Mouse (Mus musculus) CH12.LX (cell line): ENCODE measurements around the gene Rnf8. TPM values are rescaled to one million over a fixed set of nuclear protein-coding genes. Genes with fewer than 3 reads are reported as not detected.
A peak's percentile ranks its signal among the peaks of the same experiment; 100 is the strongest.

Experiments used
- DNase-seq: peaks from one replicate; pipeline ENCODE4 v3.0.0-alpha.2; 2013; ENCODE audit errors: extremely low read depth
- H3K27ac ChIP-seq: 2 replicates; pipeline ENCODE4 v1.5.1; 2012; ENCODE audit warnings: low read depth, mild to moderate bottlenecking, control low read depth, moderate library complexity; ENCODE audit not compliant: insufficient read depth
- H3K27me3 ChIP-seq: replicated peaks from 2 replicates; pipeline ENCODE3; 2012; ENCODE audit warnings: inconsistent platforms
- H3K36me3 ChIP-seq, 2 experiments: replicated peaks in 1 of 2; 2 replicates each; pipeline versions ENCODE3 to v1.6.1; 2012; ENCODE audit warnings: inconsistent platforms in 1 of 2, low read length in 1 of 2, mild to moderate bottlenecking in 1 of 2, mixed read lengths in 1 of 2, moderate library complexity in 1 of 2; ENCODE audit not compliant: control insufficient read depth in 1 of 2, insufficient read depth in 1 of 2
- H3K4me1 ChIP-seq, 2 experiments: 2 replicates each; pipeline ENCODE4 v1.6.1; 2012; ENCODE audit warnings: inconsistent platforms in 1 of 2, moderate library complexity in 1 of 2; ENCODE audit not compliant: insufficient read depth in 2 of 2, control insufficient read depth in 1 of 2
- H3K4me2 ChIP-seq: 2 replicates; pipeline ENCODE4 v1.6.1; 2012; ENCODE audit warnings: low read depth, mild to moderate bottlenecking, control low read depth; ENCODE audit not compliant: poor library complexity, insufficient read depth, severe bottlenecking
- H3K4me3 ChIP-seq, 3 experiments: fragments of 150-350 bp in 1 of 3; sonication (generic) in 1 of 3; replicated peaks in 1 of 3; 2 replicates each; pipeline versions ENCODE3 to v1.5.1; 2011 to 2012; ENCODE audit warnings: low read depth in 2 of 3, low read length in 2 of 3, mild to moderate bottlenecking in 2 of 3, moderate library complexity in 2 of 3, control low read depth in 1 of 3, improper control_type of control experiment in 1 of 3, inconsistent platforms in 1 of 3, mixed read lengths in 1 of 3; ENCODE audit not compliant: poor library complexity in 1 of 3
- H3K79me2 ChIP-seq: replicated peaks from 2 replicates; pipeline ENCODE4 v1.6.1; 2012; ENCODE audit warnings: mild to moderate bottlenecking, moderate library complexity; ENCODE audit not compliant: control insufficient read depth, poor library complexity, insufficient read depth, severe bottlenecking; ENCODE audit errors: extremely low read depth
- H3K9ac ChIP-seq: 2 replicates; pipeline ENCODE4 v1.6.1; 2012; ENCODE audit warnings: low read depth, mild to moderate bottlenecking, control low read depth, moderate library complexity; ENCODE audit not compliant: insufficient read depth
- H3K9me3 ChIP-seq: replicated peaks from 2 replicates; pipeline ENCODE3; 2012; ENCODE audit warnings: low read length, inconsistent platforms, mixed read lengths
- CTCF ChIP-seq, 2 experiments: IDR thresholded peaks in 1 of 2; conservative IDR thresholded peaks in 1 of 2; 2 replicates each; pipeline ENCODE4 v1.5.1; 2011 to 2012; ENCODE audit warnings: low read depth in 2 of 2, low read length in 2 of 2, improper control_type of control experiment in 1 of 2, inconsistent platforms in 1 of 2, mild to moderate bottlenecking in 1 of 2, moderate library complexity in 1 of 2
- E2F4 ChIP-seq: IDR thresholded peaks from 2 replicates; pipeline ENCODE4 v1.6.1; 2011; ENCODE audit warnings: low read depth, low read length, improper control_type of control experiment; ENCODE audit not compliant: insufficient replicate concordance
- ELF1 ChIP-seq: IDR thresholded peaks from 2 replicates; pipeline ENCODE4 v1.6.1; 2014; ENCODE audit warnings: low read depth, mild to moderate bottlenecking, inconsistent platforms, low read length, improper control_type of control experiment
- EP300 ChIP-seq: IDR thresholded peaks from 2 replicates; pipeline ENCODE4 v1.6.1; 2011; ENCODE audit warnings: low read length, improper control_type of control experiment
- ETS1 ChIP-seq: conservative IDR thresholded peaks from 2 replicates; pipeline ENCODE4 v1.6.1; 2012; ENCODE audit warnings: low read depth, mild to moderate bottlenecking, inconsistent platforms, low read length, improper control_type of control experiment, moderate library complexity
- GABPA ChIP-seq: IDR thresholded peaks from 2 replicates; pipeline ENCODE4 v1.6.1; 2012; ENCODE audit warnings: low read depth, low read length, improper control_type of control experiment, inconsistent platforms; ENCODE audit not compliant: insufficient replicate concordance
- IRF4 ChIP-seq: IDR thresholded peaks from 2 replicates; pipeline ENCODE4 v1.6.1; 2014; ENCODE audit warnings: low read depth, mild to moderate bottlenecking, inconsistent platforms, low read length, improper control_type of control experiment
- MAX ChIP-seq: IDR thresholded peaks from 2 replicates; pipeline ENCODE4 v1.6.1; 2011; ENCODE audit warnings: low read length, improper control_type of control experiment
- MEF2A ChIP-seq: IDR thresholded peaks from 2 replicates; pipeline ENCODE4 v1.6.1; 2014; ENCODE audit warnings: low read depth, mild to moderate bottlenecking, inconsistent platforms, low read length, improper control_type of control experiment, borderline replicate concordance
- MXI1 ChIP-seq: IDR thresholded peaks from 2 replicates; pipeline ENCODE4 v1.6.1; 2011; ENCODE audit warnings: mild to moderate bottlenecking, low read depth, low read length, improper control_type of control experiment
- RAD21 ChIP-seq: IDR thresholded peaks from 2 replicates; pipeline ENCODE4 v1.6.1; 2011; ENCODE audit warnings: low read depth, mild to moderate bottlenecking, low read length, improper control_type of control experiment, moderate library complexity
- SIN3A ChIP-seq: IDR thresholded peaks from 2 replicates; pipeline ENCODE4 v1.6.1; 2012; ENCODE audit warnings: low read length, improper control_type of control experiment, inconsistent platforms
- TBP ChIP-seq: conservative IDR thresholded peaks from 2 replicates; pipeline ENCODE4 v1.6.1; 2011; ENCODE audit warnings: low read depth, low read length, improper control_type of control experiment
- USF1 ChIP-seq: IDR thresholded peaks from 2 replicates; pipeline ENCODE4 v1.6.1; 2014; ENCODE audit warnings: low read depth, mild to moderate bottlenecking, inconsistent platforms, low read length, improper control_type of control experiment
- USF2 ChIP-seq: conservative IDR thresholded peaks from 2 replicates; pipeline ENCODE4 v1.6.1; 2011; ENCODE audit warnings: low read depth, low read length, improper control_type of control experiment
- ZKSCAN1 ChIP-seq: IDR thresholded peaks from 2 replicates; pipeline ENCODE4 v1.6.1; 2012; ENCODE audit warnings: low read depth, inconsistent platforms, low read length, improper control_type of control experiment, borderline replicate concordance
- ZNF384 ChIP-seq: IDR thresholded peaks from 2 replicates; pipeline ENCODE4 v1.6.1; 2012; ENCODE audit warnings: low read depth, low read length, improper control_type of control experiment, inconsistent platforms
- dilution Hi-C: fragments of 300-500 bp; cut with MboI; formaldehyde crosslinking; loops from 2 replicates; pipeline ENCODE4 v1.14.3; 2020; ENCODE audit warnings: low sequenced_read_pairs; ENCODE audit not compliant: extremely low pct_unique_long_range_greater_than_20kb, extremely low pct_ligation_motif_present
- in situ Hi-C: fragments of 300-500 bp; cut with MboI; formaldehyde crosslinking; loops from 3 replicates; pipeline ENCODE4 v1.14.3; 2019; ENCODE audit warnings: low sequenced_read_pairs, low pct_ligation_motif_present, low pct_unique_long_range_greater_than_20kb, mixed read lengths
- polyA plus RNA-seq: library from polyadenylated mRNA; unstranded; fragments of >175 nt; gene quantifications from 2 replicates; pipeline ENCODE4 v1.2.1, GENCODE M21; 2012; ENCODE audit warnings: low read depth; ENCODE audit not compliant: insufficient read length
- total RNA-seq, 2 experiments: library from RNA; depleted of rRNA; stranded (reverse); fragments of 300-350 nt in 1 of 2; fragments of >200 nt in 1 of 2; gene quantifications; 2 replicates each; pipeline ENCODE4 v1.2.3; 2012 to 2014

Rnf8 gene
- total and polyA plus RNA-seq, 3 experiments: 29.9 to 38.8 (median 35.4) TPM

- in situ Hi-C loops (no loop called here), dilution Hi-C loops (no loop called here)
- H3K79me2 ChIP-seq: peaks cover 28% of the 10 kb centered on the region
- H3K4me2 ChIP-seq: no peak overlapping the region
- H3K36me3 ChIP-seq: peaks cover 58 to 91% of the 10 kb centered on the region in 2 experiments
- no peaks in the 10 kb centered on the region for H3K27me3 ChIP-seq
- no peak overlapping the region for H3K9ac ChIP-seq
- DNase-seq: peak; percentile 44
- H3K27ac ChIP-seq: no peak overlapping the region
- TF ChIP-seq ETS1 (0 out of 2 replicates have a peak, but pooled peaks have one; percentile 24), MEF2A (no peak), RAD21 (no peak)
- H3K4me3 ChIP-seq: no peak overlapping the region
- H3K4me1 ChIP-seq: peaks cover 2 to 46% of the 10 kb centered on the region in 2 experiments
- H3K9me3 ChIP-seq: no peaks in the 10 kb centered on the region
These were observed 56.4 kb downstream of the Rnf8 start for GRCm38 (mm10) chr17:29671021-29671420.

- DNase-seq: no peak
- H3K4me1 ChIP-seq: peaks cover 14 to 62% of the 10 kb centered on the region in 2 experiments
- no peak overlapping the region for H3K4me2 ChIP-seq
- no peak overlapping the region for H3K4me3 ChIP-seq
- TF ChIP-seq ELF1 (no peak), IRF4 (no peak), MEF2A (no peak), EP300 (no peak), USF2 (no peak), USF1 (no peak), ZNF384 (no peak), GABPA (no peak), TBP (no peak), SIN3A (no peak), CTCF (conservative IDR thresholded peaks at IDR 0.05 in 1 of 2, IDR thresholded peaks at IDR 0.05 in 1 of 2; ENCODE audit: low read depth in 2 of 2, low read length in 2 of 2) (no peak), E2F4 (no peak), ZKSCAN1 (no peak), MAX (no peak), MXI1 (no peak)
- peaks cover 58 to 91% of the 10 kb centered on the region in 2 experiments for H3K36me3 ChIP-seq
- H3K27ac ChIP-seq: no peak overlapping the region
- in situ Hi-C loops: no loop called here
- dilution Hi-C loops: no loop called here
- H3K27me3 ChIP-seq: no peaks in the 10 kb centered on the region
- no peak overlapping the region for H3K9ac ChIP-seq
- H3K9me3 ChIP-seq: no peaks in the 10 kb centered on the region
- H3K79me2 ChIP-seq: peaks cover 18% of the 10 kb centered on the region
These were observed 58.7 kb downstream of the Rnf8 start for GRCm38 (mm10) chr17:29673325-29673724.
